Mouse (Mus musculus): ENCODE measurements around the gene AC109138.7. TPM values are rescaled to one million over a fixed set of nuclear protein-coding genes. Genes with fewer than 3 reads are reported as not detected.
"Not testable (repeated sequence)": the region's sequence is repeated elsewhere in the genome, so short reads cannot be mapped to it uniquely, and the experiment has no call there.

AC109138.7 gene
- polyA plus RNA-seq, 1 experiment from 2014 or later: not detected

GRCm38 (mm10) chr19:4248683-4249082 is 34.5 kb downstream of the AC109138.7 start:
- H3K4me1 ChIP-seq (ENCODE audit: control insufficient read depth, insufficient read depth, low read length); H3K4me2 ChIP-seq; H3K4me3 ChIP-seq (ENCODE audit: low read depth, low read length); H3K9me3 ChIP-seq (ENCODE audit: control insufficient read depth, low read length); H3K27me3 ChIP-seq (ENCODE audit: control insufficient read depth, insufficient read depth, low read length); H3K9ac ChIP-seq (ENCODE audit: low read length); H3K36me3 ChIP-seq (ENCODE audit: control insufficient read depth, insufficient read depth, low read length); H3K27ac ChIP-seq (ENCODE audit: low read depth, low read length); ATAC-seq (ENCODE audit: low FRiP score); DNase-seq (ENCODE audit: low spot score, missing footprints): not testable (repeated sequence)
- 65% methylated on average over 1 of the region's 1 CpGs for WGBS

- ATAC-seq (ENCODE audit: low FRiP score) (no peak), DNase-seq (ENCODE audit: low spot score, missing footprints) (no peak)
- Histone ChIP-seq H3K4me3 (ENCODE audit: low read depth, low read length) (no peak overlapping the region), H3K36me3 (ENCODE audit: control insufficient read depth, insufficient read depth, low read length) (no peaks in the 10 kb centered on the region), H3K9me3 (ENCODE audit: control insufficient read depth, low read length) (no peaks in the 10 kb centered on the region), H3K4me2 (no peak overlapping the region), H3K27me3 (ENCODE audit: control insufficient read depth, insufficient read depth, low read length) (no peaks in the 10 kb centered on the region), H3K4me1 (ENCODE audit: control insufficient read depth, insufficient read depth, low read length) (no peaks in the 10 kb centered on the region), H3K9ac (ENCODE audit: low read length) (no peak overlapping the region), H3K27ac (ENCODE audit: low read depth, low read length) (no peak overlapping the region)
- WGBS: 83% methylated on average over 7 of the region's 7 CpGs
Measured at GRCm38 (mm10) chr19:4254230-4254629, 40.1 kb downstream of the AC109138.7 start.

GRCm38 (mm10) chr19:4255583-4256162 is 41.5 kb downstream of the AC109138.7 start:
- H3K36me3 ChIP-seq (ENCODE audit: control insufficient read depth, insufficient read depth, low read length): no peaks in the 10 kb centered on the region
- 71% methylated on average over 11 of the region's 11 CpGs for WGBS
- ATAC-seq (ENCODE audit: low FRiP score): no peak
- no peaks in the 10 kb centered on the region for H3K4me1 ChIP-seq (ENCODE audit: control insufficient read depth, insufficient read depth, low read length)
- H3K27me3 ChIP-seq (ENCODE audit: control insufficient read depth, insufficient read depth, low read length): no peaks in the 10 kb centered on the region
- H3K9me3 ChIP-seq (ENCODE audit: control insufficient read depth, low read length): no peaks in the 10 kb centered on the region
- no peak overlapping the region for H3K27ac ChIP-seq (ENCODE audit: low read depth, low read length)
- H3K4me2 ChIP-seq: no peak overlapping the region
- H3K9ac ChIP-seq (ENCODE audit: low read length): no peak overlapping the region
- H3K4me3 ChIP-seq (ENCODE audit: low read depth, low read length): no peak overlapping the region
- no peak for DNase-seq (ENCODE audit: low spot score, missing footprints)

- Histone ChIP-seq H3K9ac (ENCODE audit: low read length) (peak overlapping the region; percentile 57), H3K27ac (ENCODE audit: low read depth, low read length) (no peak overlapping the region), H3K4me3 (ENCODE audit: low read depth, low read length) (peak overlapping the region; percentile 59), H3K36me3 (ENCODE audit: control insufficient read depth, insufficient read depth, low read length) (no peaks in the 10 kb centered on the region), H3K4me1 (ENCODE audit: control insufficient read depth, insufficient read depth, low read length) (no peaks in the 10 kb centered on the region), H3K4me2 (peak overlapping the region; percentile 71), H3K9me3 (ENCODE audit: control insufficient read depth, low read length) (no peaks in the 10 kb centered on the region), H3K27me3 (ENCODE audit: control insufficient read depth, insufficient read depth, low read length) (no peaks in the 10 kb centered on the region)
- ATAC-seq (ENCODE audit: low FRiP score) (peak; percentile 94), DNase-seq (ENCODE audit: low spot score, missing footprints) (peak; percentile 100)
- 1% methylated on average over 41 of the region's 41 CpGs for WGBS
Measured at GRCm38 (mm10) chr19:4257216-4257896, 43.2 kb downstream of the AC109138.7 start.

GRCm38 (mm10) chr19:4257897-4258252 is 43.7 kb downstream of the AC109138.7 start:
- DNase-seq (ENCODE audit: low spot score, missing footprints) (no peak), ATAC-seq (ENCODE audit: low FRiP score) (no peak)
- Histone ChIP-seq H3K27me3 (ENCODE audit: control insufficient read depth, insufficient read depth, low read length) (no peaks in the 10 kb centered on the region), H3K4me2 (peak overlapping the region; percentile 71), H3K9ac (ENCODE audit: low read length) (peak overlapping the region; percentile 57; the same call in 1 of the 2 replicates), H3K27ac (ENCODE audit: low read depth, low read length) (no peak overlapping the region), H3K9me3 (ENCODE audit: control insufficient read depth, low read length) (no peaks in the 10 kb centered on the region), H3K4me1 (ENCODE audit: control insufficient read depth, insufficient read depth, low read length) (no peaks in the 10 kb centered on the region), H3K4me3 (ENCODE audit: low read depth, low read length) (peak overlapping the region; percentile 59), H3K36me3 (ENCODE audit: control insufficient read depth, insufficient read depth, low read length) (no peaks in the 10 kb centered on the region)
- WGBS: 17% methylated on average over 12 of the region's 12 CpGs

GRCm38 (mm10) chr19:4261038-4261698 is 47.0 kb downstream of the AC109138.7 start:
- no peak for ATAC-seq (ENCODE audit: low FRiP score)

GRCm38 (mm10) chr19:4262756-4263155 is 48.6 kb downstream of the AC109138.7 start:
- Histone ChIP-seq H3K9me3 (ENCODE audit: control insufficient read depth, low read length) (no peaks in the 10 kb centered on the region), H3K27me3 (ENCODE audit: control insufficient read depth, insufficient read depth, low read length) (peaks cover 2% of the 10 kb centered on the region; the same call in 1 of the 2 replicates), H3K4me2 (no peak overlapping the region), H3K4me3 (ENCODE audit: low read depth, low read length) (no peak overlapping the region), H3K4me1 (ENCODE audit: control insufficient read depth, insufficient read depth, low read length) (no peaks in the 10 kb centered on the region), H3K27ac (ENCODE audit: low read depth, low read length) (no peak overlapping the region), H3K36me3 (ENCODE audit: control insufficient read depth, insufficient read depth, low read length) (no peaks in the 10 kb centered on the region), H3K9ac (ENCODE audit: low read length) (no peak overlapping the region)
- ATAC-seq (ENCODE audit: low FRiP score) (no peak), DNase-seq (ENCODE audit: low spot score, missing footprints) (no peak)
- 79% methylated on average over 6 of the region's 6 CpGs for WGBS

More at GRCm38 (mm10) chr19:4261038-4261698, 47.0 kb downstream of the AC109138.7 start:
- 62% methylated on average over 8 of the region's 8 CpGs for WGBS
- Histone ChIP-seq H3K4me3 (ENCODE audit: low read depth, low read length) (no peak overlapping the region), H3K27ac (ENCODE audit: low read depth, low read length) (no peak overlapping the region), H3K4me2 (no peak overlapping the region), H3K4me1 (ENCODE audit: control insufficient read depth, insufficient read depth, low read length) (no peaks in the 10 kb centered on the region), H3K9me3 (ENCODE audit: control insufficient read depth, low read length) (no peaks in the 10 kb centered on the region), H3K27me3 (ENCODE audit: control insufficient read depth, insufficient read depth, low read length) (no peaks in the 10 kb centered on the region), H3K9ac (ENCODE audit: low read length) (no peak overlapping the region), H3K36me3 (ENCODE audit: control insufficient read depth, insufficient read depth, low read length) (no peaks in the 10 kb centered on the region)
- no peak for DNase-seq (ENCODE audit: low spot score, missing footprints)

- Histone ChIP-seq H3K27ac (ENCODE audit: low read depth, low read length) (no peak overlapping the region), H3K4me2 (no peak overlapping the region), H3K4me3 (ENCODE audit: low read depth, low read length) (no peak overlapping the region), H3K4me1 (ENCODE audit: control insufficient read depth, insufficient read depth, low read length) (no peaks in the 10 kb centered on the region), H3K27me3 (ENCODE audit: control insufficient read depth, insufficient read depth, low read length) (peaks cover 9% of the 10 kb centered on the region; the same call in 1 of the 2 replicates), H3K9ac (ENCODE audit: low read length) (no peak overlapping the region), H3K36me3 (ENCODE audit: control insufficient read depth, insufficient read depth, low read length) (no peaks in the 10 kb centered on the region), H3K9me3 (ENCODE audit: control insufficient read depth, low read length) (no peaks in the 10 kb centered on the region)
- ATAC-seq (ENCODE audit: low FRiP score) (no peak), DNase-seq (ENCODE audit: low spot score, missing footprints) (no peak)
- WGBS: 73% methylated on average over 14 of the region's 14 CpGs
Measured at GRCm38 (mm10) chr19:4263702-4264101, 49.5 kb downstream of the AC109138.7 start.

- ATAC-seq (ENCODE audit: low FRiP score): no peak
- H3K4me3 ChIP-seq (ENCODE audit: low read depth, low read length): no peak overlapping the region
- no peaks in the 10 kb centered on the region for H3K36me3 ChIP-seq (ENCODE audit: control insufficient read depth, insufficient read depth, low read length)
- H3K4me2 ChIP-seq: no peak overlapping the region
- no peak overlapping the region for H3K9ac ChIP-seq (ENCODE audit: low read length)
- peaks cover 15% of the 10 kb centered on the region; the same call in 1 of the 2 replicates for H3K27me3 ChIP-seq (ENCODE audit: control insufficient read depth, insufficient read depth, low read length)
- DNase-seq (ENCODE audit: low spot score, missing footprints): no peak
- 88% methylated on average over 6 of the region's 6 CpGs for WGBS
- no peak overlapping the region for H3K27ac ChIP-seq (ENCODE audit: low read depth, low read length)
- H3K4me1 ChIP-seq (ENCODE audit: control insufficient read depth, insufficient read depth, low read length): no peaks in the 10 kb centered on the region; the same call in 1 of the 2 replicates
- no peaks in the 10 kb centered on the region for H3K9me3 ChIP-seq (ENCODE audit: control insufficient read depth, low read length)
Measured at GRCm38 (mm10) chr19:4264171-4264780, 50.1 kb downstream of the AC109138.7 start.

Data from midbrain, embryonic 11.5 days (tissue).